Comparison of ENCODE assay signal across 23 mouse cellular contexts in genomic region chr13:113485511-113485910, GRCm38 (mm10).
DNase-seq lines count a peak whose midpoint lies in the region; ATAC-seq and TF ChIP-seq lines count a peak whose summit lies in the region.
"Had no signal": no experiment of that assay in that cellular context is flagged by ENCODE, and none has a peak within 500 bp of the region (broad histone marks: within the 10 kb centered on the region; RNA-seq: fewer than 3 reads in every experiment).

No protein-coding gene starts in this region.

- no peak overlapping the region for H3K9ac ChIP-seq in liver, embryonic 16.5 days (ENCODE audit: low read depth, low read length)
- no peak overlapping the region for H3K9ac ChIP-seq in kidney, embryonic 16.5 days (replicated peaks; ENCODE audit: low read length)
- H3K9ac ChIP-seq: embryonic facial prominence, embryonic 15.5 days; hindbrain, embryonic 12.5 days; liver, embryonic 13.5 days; midbrain, embryonic 15.5 days had no signal

- TF ChIP-seq POLR2A in lung, adult 2 months (IDR thresholded peaks at IDR 0.05; ENCODE audit: borderline replicate concordance, extremely low read depth, low read depth, low read length), result no peak

- 57% methylated on average over 7 of the region's 7 CpGs for WGBS in lung, adult 2 months
- WGBS in liver, embryonic 16.5 days (ENCODE audit: insufficient replicate concordance), result 57% methylated on average over 7 of the region's 7 CpGs
- WGBS in macrophage (ENCODE audit: missing documents), result 32% methylated on average over 7 of the region's 7 CpGs
- 89% methylated on average over 7 of the region's 7 CpGs for WGBS in kidney, embryonic 16.5 days

- peak; percentile 52 to 62 for DNase-seq in lung, adult 18-20 months
- no peak for DNase-seq in lung, adult 2 months
- DNase-seq in left cerebral cortex, adult 9 months (ENCODE audit: low spot score in 2 of 2), result no peak
- no peak for DNase-seq in adipocyte (ENCODE audit: low spot score)
- DNase-seq: adrenal gland, postnatal 14 days; cerebellum, adult 9-11 months; embryo, embryonic 11 days; gastrocnemius, adult 2 months; kidney, adult 18-20 months; kidney, postnatal 10 days; left cerebral cortex, postnatal 4 days; liver, embryonic 13.5 days; thymus, postnatal 36 days had no signal

- H3K4me1 ChIP-seq in lung, adult 2 months (ENCODE audit: control insufficient read depth, insufficient read depth, low read length), result peaks cover 20% of the 10 kb centered on the region
- H3K4me1 ChIP-seq in liver, embryonic 16.5 days (ENCODE audit: control insufficient read depth, low read depth, low read length), result no peaks in the 10 kb centered on the region
- H3K4me1 ChIP-seq in kidney, embryonic 16.5 days (ENCODE audit: insufficient read depth, low read length), result peaks cover 7% of the 10 kb centered on the region; the same call in 1 of the 2 replicates
- H3K4me1 ChIP-seq: forebrain, embryonic 10.5 days; hindbrain, embryonic 12.5 days; liver, embryonic 13.5 days; midbrain, embryonic 15.5 days had no signal

- H3K4me2 ChIP-seq in liver, embryonic 16.5 days (ENCODE audit: low read depth, low read length), result no peak overlapping the region
- no peak overlapping the region for H3K4me2 ChIP-seq in kidney, embryonic 16.5 days (replicated peaks; ENCODE audit: low read depth, low read length)
- H3K4me2 ChIP-seq: embryonic facial prominence, embryonic 15.5 days; hindbrain, embryonic 12.5 days; liver, embryonic 13.5 days; midbrain, embryonic 15.5 days had no signal

- H3K27ac ChIP-seq in liver, embryonic 16.5 days (ENCODE audit: low read length), result peak overlapping the region; percentile 41; the same call in 1 of the 2 replicates
- peak overlapping the region; percentile 72 for H3K27ac ChIP-seq in macrophage
- no peak overlapping the region for H3K27ac ChIP-seq in kidney, embryonic 16.5 days (ENCODE audit: low read length)
- H3K27ac ChIP-seq: embryonic facial prominence, embryonic 15.5 days; forebrain, embryonic 10.5 days; gastrocnemius, adult 2 months; hindbrain, embryonic 12.5 days; layer of hippocampus, adult 2 months; liver, embryonic 13.5 days; midbrain, embryonic 15.5 days; stomach, postnatal 0 days had no signal

- peak; percentile 55 for ATAC-seq in liver, embryonic 16.5 days (ENCODE audit: low read depth)
- ATAC-seq in kidney, embryonic 16.5 days (ENCODE audit: low FRiP score, low TSS enrichment), result no peak
- ATAC-seq: activated CD4-positive, CD25-positive, alpha-beta regulatory T cell, adult 4 months; midbrain, embryonic 15.5 days had no signal

- no peaks in the 10 kb centered on the region for H3K79me2 ChIP-seq in macrophage (ENCODE audit: inconsistent target)

- no peak overlapping the region for H3K4me3 ChIP-seq in lung, adult 2 months (replicated peaks; ENCODE audit: extremely low read depth, low read depth, low read length)
- H3K4me3 ChIP-seq in liver, embryonic 16.5 days (ENCODE audit: low read depth, low read length), result no peak overlapping the region
- no peak overlapping the region for H3K4me3 ChIP-seq in macrophage (ENCODE audit: inconsistent target)
- H3K4me3 ChIP-seq in kidney, embryonic 16.5 days (ENCODE audit: low read length), result no peak overlapping the region
- H3K4me3 ChIP-seq: embryonic facial prominence, embryonic 15.5 days; forebrain, embryonic 10.5 days; gastrocnemius, adult 2 months; hindbrain, embryonic 12.5 days; layer of hippocampus, adult 2 months; liver, embryonic 13.5 days; midbrain, embryonic 15.5 days had no signal

- H3K36me3 ChIP-seq in liver, embryonic 16.5 days (ENCODE audit: control insufficient read depth, insufficient read depth), result no peaks in the 10 kb centered on the region
- no peaks in the 10 kb centered on the region for H3K36me3 ChIP-seq in macrophage (ENCODE audit: inconsistent target)
- H3K36me3 ChIP-seq in kidney, embryonic 16.5 days (ENCODE audit: insufficient read depth, low read length), result no peaks in the 10 kb centered on the region
- H3K36me3 ChIP-seq: embryonic facial prominence, embryonic 15.5 days; forebrain, embryonic 10.5 days; hindbrain, embryonic 12.5 days; liver, embryonic 13.5 days; midbrain, embryonic 15.5 days had no signal

- H3K27me3 ChIP-seq in liver, embryonic 16.5 days (ENCODE audit: control insufficient read depth, insufficient read depth, low read depth, low read length), result no peaks in the 10 kb centered on the region
- H3K27me3 ChIP-seq in kidney, embryonic 16.5 days (ENCODE audit: insufficient read depth, low read length), result no peaks in the 10 kb centered on the region
- H3K27me3 ChIP-seq: embryonic facial prominence, embryonic 15.5 days; hindbrain, embryonic 12.5 days; midbrain, embryonic 15.5 days had no signal

- TF ChIP-seq CTCF in lung, adult 2 months (IDR thresholded peaks at IDR 0.05; ENCODE audit: insufficient read depth, low read length), result no peak

- no peaks in the 10 kb centered on the region for H3K9me3 ChIP-seq in liver, embryonic 16.5 days (replicated peaks; ENCODE audit: control insufficient read depth, low read length)
- H3K9me3 ChIP-seq in kidney, embryonic 16.5 days (ENCODE audit: low read length), result peaks cover 8% of the 10 kb centered on the region
- H3K9me3 ChIP-seq: embryonic facial prominence, embryonic 15.5 days; liver, embryonic 13.5 days; midbrain, embryonic 15.5 days had no signal

Comparison
In these comparisons a context has a peak if more than half of its experiments do, and no peak if none do; other contexts are left out.
1. DNase-seq: peak in lung, adult 18-20 months (2 of 2); none in lung, adult 2 months (single experiment), left cerebral cortex, adult 9 months (0 of 2) and adipocyte (single experiment).